Mouse (Mus musculus) layer of hippocampus, postnatal 14 days (tissue): ENCODE data around the gene Cxcl9. TPM values are rescaled to one million over a fixed set of nuclear protein-coding genes. Genes with fewer than 3 reads are reported as not detected.

Source experiments
- DNase-seq, 2 experiments: peaks; one replicate each; pipeline ENCODE4 v3.0.0; 2021 to 2022; ENCODE audit warnings: low spot score in 2 of 2, mixed read lengths in 1 of 2
- total RNA-seq, 2 experiments: library from RNA; stranded (reverse); gene quantifications; 2 replicates each; pipeline ENCODE4 v1.2.3; 2021

Cxcl9 gene
- total RNA-seq, 2 experiments from 2014 or later, result not detected

DNA sequence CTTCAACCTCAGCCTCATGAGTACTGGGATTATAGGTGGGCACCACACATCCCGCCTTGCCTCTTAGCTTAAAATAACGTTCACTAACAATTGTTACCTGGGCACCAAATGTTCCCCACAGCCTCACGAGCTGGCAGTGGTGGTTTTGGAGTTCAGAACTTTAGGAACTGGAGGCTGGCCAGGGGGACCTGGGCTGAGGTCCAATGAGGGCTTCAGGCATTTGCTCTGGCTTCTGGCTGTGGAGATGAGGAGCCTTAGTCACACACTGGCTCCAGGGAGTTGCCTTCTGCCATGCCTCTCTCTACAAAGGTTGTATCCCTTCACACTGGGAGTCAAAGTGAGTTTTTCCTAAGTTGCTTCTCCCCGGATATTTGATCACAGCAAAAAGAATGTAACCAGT lies 45.3 kb downstream of the Cxcl9 start:
- peak in 1 of 2 experiments; percentile 19 for DNase-seq

DNA sequence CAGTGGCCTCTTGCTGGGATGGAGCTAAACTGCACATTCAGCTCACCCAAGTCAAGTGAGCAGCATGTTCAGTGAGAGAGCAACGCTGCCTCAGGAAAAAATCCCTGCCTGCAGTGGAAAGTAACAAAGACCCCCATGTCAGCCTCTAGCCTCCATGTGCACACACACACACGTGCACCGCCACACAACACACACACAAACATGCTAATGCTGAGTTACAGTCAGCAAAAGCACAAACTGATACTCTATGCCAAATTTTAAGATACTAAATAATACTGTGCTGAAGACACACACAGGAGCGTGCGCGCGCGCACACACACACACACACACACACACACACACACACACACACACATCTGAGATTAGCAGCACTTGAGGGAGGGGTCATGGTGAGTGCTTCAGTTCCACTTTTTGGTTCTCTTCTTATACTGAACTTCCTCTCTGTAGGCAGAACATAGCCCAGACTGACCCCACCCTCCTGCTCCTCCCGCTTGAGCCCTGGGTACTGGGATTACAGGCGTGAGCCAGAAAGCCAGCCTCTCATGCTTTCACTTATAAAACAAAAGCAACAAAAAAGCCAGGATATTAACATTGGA lies 48.8 kb downstream of the Cxcl9 start:
- no peak for DNase-seq

DNA sequence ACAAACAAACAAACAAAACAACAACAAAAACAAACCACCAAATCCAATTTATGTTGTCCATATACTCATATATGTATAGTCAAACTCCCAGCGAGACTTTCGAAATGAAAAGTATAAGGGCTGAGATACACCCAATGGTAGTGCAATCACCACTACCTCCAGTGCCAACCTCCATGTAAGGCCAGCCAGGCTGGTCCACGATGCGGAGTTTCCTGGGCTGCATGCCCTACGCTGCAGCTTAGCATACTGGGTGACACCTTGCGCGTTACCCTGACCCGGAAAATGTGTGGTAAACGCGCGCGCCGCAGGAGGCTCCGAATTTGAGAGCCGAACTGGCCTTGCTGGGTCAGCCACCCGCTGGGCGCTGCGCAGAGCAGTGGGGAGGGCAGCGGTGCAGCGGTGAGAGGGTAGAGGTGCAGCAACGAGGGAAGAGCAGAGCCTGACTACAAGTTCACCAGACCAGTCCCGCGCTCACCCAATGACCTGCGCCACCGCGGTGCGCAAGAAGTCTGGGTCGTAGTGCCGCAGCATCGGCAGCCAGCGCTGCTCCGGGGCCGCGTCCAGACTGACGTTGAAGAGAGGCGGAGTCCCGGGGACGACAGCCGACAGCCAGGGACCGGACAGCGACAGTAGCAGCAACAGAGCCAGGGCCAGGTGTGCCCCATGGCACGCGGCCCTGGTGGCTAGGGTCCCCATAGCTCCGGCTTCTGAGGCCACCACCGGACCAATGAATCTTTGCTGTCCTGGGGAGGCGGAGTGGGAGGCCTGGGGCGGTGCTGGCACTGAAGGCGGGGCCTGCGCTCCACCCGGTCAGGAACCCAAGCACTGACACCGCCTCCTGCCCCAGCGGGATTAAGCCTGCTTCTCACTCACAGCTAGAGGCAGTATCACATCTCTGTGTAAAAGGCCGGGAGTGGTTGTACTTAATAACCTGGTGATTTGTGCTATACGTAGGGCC lies 50.2 kb downstream of the Cxcl9 start, which contains the start of gene Naaa:
Gene Naaa, minus strand, starts transcription at position 734 of the 958 bp plus-strand sequence.
- peak; percentile 76 to 77 for DNase-seq

Other genes starting within 250 kb of the Cxcl9 start
- 100 to 1,000 TPM; 178 to 188 TPM for gene G3bp2, start 244.4 kb downstream of the Cxcl9 start, total RNA-seq
- gene Uso1, start 190.1 kb downstream of the Cxcl9 start, total RNA-seq, result 10 to 100 TPM; 70.9 to 71.9 TPM
- not detected for gene U90926, start 112.7 kb downstream of the Cxcl9 start, total RNA-seq
- gene Ppef2, start 71.8 kb downstream of the Cxcl9 start, total RNA-seq, result under 1 TPM; 0.39 to 0.55 TPM
- 10 to 100 TPM; 35.4 to 36.8 TPM for gene Naaa, start 49.9 kb downstream of the Cxcl9 start, total RNA-seq
- 10 to 100 TPM; 21.9 to 22.8 TPM for gene Sdad1, start 17.6 kb downstream of the Cxcl9 start, total RNA-seq
- 1 to 10 TPM; 5.5 to 8.7 TPM for gene Art3, start 3.7 kb upstream of the Cxcl9 start, total RNA-seq
- gene Cxcl10, start 20.8 kb upstream of the Cxcl9 start, total RNA-seq, result not detected
- 10 to 100 TPM; 30.2 to 33.8 TPM for gene Nup54, start 107.1 kb upstream of the Cxcl9 start, total RNA-seq
- gene Scarb2, start 178.8 kb upstream of the Cxcl9 start, total RNA-seq, result 10 to 100 TPM; 88.0 to 93.8 TPM
- 1 to 10 TPM in 1 of 2 experiments, not detected in 1; 1.8 TPM for gene Fam47e, start 227.0 kb upstream of the Cxcl9 start, total RNA-seq